Mouse (Mus musculus) central nervous system, embryonic 18 days (tissue): ENCODE results near the gene Gpatch8. TPM values are rescaled to one million over a fixed set of nuclear protein-coding genes. Genes with fewer than 3 reads are reported as not detected.

ENCODE experiments used
- polyA plus RNA-seq: library from polyadenylated mRNA; depleted of rRNA; stranded (reverse); fragments of >200 nt; gene quantifications from 2 replicates; pipeline ENCODE4 v1.2.3, GENCODE M21; 2012; rRNA removed

Gpatch8 gene
- 45.7 and 48.0 TPM in 2 replicates for polyA plus RNA-seq

DNA sequence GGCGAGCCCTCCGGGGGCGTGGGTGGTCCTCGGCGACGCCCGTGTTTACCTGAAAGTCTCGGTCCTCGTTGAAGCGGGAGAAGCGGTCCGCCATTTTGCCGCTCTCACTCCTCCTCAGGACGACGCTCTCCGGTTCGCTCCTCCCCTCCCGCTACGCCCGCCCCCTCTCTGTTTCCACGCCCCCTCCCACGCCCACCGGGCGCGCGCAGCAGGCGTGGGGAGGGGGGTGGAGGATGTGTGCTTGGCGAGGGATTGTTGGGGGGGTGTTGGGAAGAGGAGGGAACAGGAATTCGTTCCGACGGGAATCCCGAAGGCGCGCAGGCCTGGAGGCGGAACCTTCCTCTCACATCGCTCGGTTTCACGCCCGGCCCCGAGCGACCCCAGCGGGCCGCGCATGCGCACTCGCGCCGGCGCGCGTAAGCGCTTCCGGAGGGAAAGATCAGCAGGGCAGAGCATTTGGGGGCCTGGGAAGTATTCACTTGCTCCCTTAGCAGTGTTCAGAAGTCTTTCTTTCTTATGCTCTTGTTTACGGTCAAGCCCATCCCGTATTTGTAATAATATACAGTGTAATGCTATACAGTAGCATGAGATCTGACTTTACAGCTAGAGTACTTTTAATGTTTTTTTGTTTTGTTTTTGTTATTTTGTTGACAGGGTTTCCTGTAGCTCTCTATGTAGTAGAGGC is at the start of gene Gpatch8:
TSS of gene Gpatch8 (minus strand) at position 362 of the 685 bp plus-strand sequence.

DNA sequence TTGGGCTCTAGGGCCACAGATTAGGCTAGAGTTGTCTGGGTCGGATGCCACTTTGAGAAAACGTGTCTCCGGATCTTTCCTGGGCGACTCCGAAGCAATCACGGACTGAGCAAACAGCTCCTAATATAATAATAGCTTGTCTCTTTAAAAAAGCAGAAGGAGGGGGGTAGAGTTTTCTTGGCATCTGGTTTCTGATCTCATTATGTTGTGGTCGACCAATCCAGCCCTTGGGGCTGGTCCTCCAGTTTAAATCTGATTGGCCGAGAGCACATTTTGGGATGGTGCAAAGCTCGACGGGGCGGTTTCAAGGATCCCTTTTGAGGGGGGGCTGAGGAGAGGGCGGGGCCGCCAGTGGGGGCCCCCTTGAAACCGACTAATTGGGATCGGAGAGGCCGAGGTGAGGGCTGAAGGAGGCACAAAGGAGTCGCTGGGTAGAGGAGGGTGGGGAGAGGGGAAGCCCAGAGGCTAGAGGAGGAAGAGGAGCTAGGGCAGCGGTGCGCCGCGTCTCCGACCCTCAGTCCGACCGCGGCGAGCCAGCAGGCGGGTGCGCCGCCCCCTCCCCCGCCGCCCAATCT is 47.9 kb upstream of the Gpatch8 start, which contains the start of gene Fzd2:
TSS of gene Fzd2 (plus strand) at position 387 of the 575 bp plus-strand sequence.

DNA sequence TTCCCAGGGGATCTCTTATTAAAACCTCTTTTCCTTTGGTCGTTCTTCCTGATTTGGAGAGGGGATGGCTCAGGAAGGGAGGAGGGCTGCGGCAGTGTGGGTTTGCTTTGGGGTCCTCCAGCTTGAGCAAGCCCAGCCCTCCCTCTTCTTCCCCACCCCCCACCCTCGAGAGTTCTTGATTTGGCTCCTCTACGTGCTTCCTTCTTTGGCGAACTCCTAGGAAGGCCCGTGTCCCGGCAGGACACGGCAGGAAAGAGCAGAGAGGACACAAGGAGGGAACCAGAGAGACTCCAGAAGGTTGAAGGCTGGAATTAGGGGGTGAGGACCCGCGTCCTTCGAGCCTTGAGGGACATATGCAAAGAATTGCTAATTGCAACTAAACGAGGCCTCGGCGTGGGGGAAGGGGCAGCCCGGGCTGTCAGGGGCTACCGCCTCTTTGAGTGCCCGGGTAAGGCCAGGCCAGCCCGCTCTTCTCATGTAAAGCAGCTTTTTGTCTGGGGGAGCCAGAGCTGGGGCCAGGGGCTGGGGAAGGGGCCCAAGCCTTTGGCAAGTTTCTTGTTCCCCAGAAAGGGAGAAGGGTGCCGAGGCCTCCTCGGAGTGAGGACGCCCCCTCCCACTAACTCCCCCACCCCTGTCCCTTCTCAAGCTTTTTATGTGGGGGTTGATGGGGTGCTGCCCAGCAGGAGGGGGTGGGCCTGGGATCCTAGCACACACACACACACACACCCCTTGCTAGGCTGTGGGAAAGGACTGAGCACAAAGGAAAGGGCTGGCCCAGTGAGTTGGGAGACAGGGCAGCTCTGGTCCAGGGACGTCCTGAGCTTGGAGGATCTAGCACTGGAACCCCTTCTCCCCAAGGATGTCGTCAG is 23.2 kb upstream of the Gpatch8 start, which contains the start of gene Gm11627:
TSS of gene Gm11627 (minus strand) at position 297 of the 869 bp plus-strand sequence.

DNA sequence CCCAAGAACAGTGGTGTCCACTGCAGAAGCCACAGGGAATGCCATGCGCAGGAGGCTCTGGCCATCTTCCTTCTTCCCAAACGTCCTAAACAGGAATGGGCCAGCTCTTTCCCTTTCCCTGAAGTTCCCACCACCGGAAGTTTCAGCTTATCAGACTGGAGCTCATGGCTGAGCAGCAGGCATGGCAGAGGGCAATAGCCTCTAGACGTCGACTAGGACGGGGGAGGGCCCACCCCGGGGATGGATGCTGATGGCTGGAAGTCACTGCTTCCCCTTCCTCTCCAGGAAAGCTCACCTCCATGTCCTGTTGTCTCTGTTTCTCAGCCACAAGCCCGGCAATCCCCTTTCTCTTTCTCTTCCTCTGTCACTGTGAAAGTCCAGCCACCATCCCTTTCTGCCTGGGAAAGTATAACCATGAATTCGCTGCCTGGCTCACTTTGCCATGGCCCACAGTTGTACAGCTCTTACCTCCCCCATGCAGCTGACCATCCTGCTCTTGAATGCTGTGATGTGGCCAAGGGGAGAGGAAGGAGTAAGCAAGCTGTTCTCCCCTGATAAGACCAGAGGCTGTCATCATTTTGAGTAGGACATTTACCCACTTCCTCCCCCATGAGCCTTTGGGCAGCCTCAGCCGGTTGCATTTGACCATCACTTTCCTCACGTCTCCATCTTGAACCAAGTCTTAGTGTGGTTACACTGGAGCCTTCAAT is 86.4 kb downstream of the Gpatch8 start, which contains the start of gene Itga2b:
TSS of gene Itga2b (minus strand) at position 475 of the 710 bp plus-strand sequence.

DNA sequence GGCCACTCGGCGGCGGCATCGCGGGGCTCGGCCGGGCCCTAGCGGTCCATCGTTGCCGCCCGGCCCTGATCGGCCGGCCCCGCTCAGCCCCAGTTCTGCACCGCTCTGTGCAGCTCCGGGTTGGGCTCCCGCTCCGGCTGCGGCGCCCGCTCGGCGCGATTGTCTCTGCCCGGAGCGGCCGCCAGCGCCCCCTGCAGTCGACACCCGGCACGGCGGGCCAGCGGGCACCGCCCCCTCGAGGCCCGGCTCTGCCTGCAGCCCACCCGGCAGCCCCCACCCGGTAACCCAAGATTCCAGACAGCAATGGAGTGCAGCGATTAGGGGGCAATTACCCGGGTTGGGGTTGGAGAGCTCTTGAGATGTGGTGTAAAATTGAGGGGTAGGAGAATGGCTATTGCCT is 108.7 kb downstream of the Gpatch8 start, which contains the start of gene Fam171a2:
TSS of gene Fam171a2 (minus strand) at position 186 of the 400 bp plus-strand sequence.

DNA sequence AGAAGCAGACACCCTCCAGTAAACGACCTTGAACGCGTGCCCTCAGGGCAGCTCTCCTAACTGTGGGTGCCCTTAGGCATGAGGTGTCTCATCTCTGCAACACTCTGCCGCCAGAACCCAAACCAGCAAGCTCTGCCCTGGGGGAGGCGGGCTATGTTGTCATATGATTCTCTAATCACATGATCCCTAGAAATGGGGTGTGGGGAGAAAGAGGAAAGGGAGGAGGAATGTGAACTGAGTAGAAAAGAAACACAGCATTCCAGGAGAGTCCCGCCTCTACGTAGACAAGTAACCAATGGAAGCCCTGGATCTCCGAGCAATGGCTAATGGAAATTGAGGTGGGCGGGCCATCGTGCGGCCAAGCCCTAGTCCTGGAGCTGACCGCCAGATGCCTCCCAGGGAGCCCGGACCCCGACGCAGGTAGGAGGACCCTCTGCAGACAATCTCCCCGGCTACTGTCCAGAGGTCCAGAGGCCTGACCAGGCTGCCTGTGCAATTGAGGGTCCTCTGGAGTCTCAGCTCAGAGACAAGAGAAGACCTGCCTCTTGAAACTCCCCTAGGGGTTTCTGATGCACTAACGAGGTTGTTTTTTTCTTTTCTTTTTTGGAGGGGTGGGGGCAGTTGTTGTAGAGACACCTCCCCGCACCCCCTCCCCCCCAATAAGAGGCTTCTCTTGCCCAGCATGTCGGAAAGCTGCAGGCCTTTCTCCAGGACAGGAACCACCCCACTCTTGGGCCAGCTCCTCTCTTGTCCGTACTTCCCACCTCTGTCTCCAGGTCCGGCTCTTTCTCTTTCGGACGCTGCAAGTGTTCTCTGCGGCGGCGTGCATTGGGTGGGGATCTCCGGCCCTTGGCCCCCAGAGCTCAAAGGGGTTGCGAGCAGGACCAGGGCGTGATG is 125.8 kb downstream of the Gpatch8 start, which contains the start of gene Grn:
TSS of gene Grn (plus strand) at position 195 of the 897 bp plus-strand sequence.

Other genes with a start within 250 kb of the Gpatch8 start
- 68.0 and 70.0 TPM in 2 replicates for gene Ubtf, start 236.7 kb downstream of the Gpatch8 start, polyA plus RNA-seq
- 0.25 TPM in 2 replicates for gene Slc4a1, start 190.2 kb downstream of the Gpatch8 start, polyA plus RNA-seq
- gene Rundc3a, start 163.0 kb downstream of the Gpatch8 start, polyA plus RNA-seq: 256 and 280 TPM in 2 replicates
- gene Slc25a39, start 148.4 kb downstream of the Gpatch8 start, polyA plus RNA-seq: 84.9 and 86.1 TPM in 2 replicates
- gene Grn, start 126.1 kb downstream of the Gpatch8 start, polyA plus RNA-seq: 34.8 and 40.1 TPM in 2 replicates
- gene Fam171a2, start 108.7 kb downstream of the Gpatch8 start, polyA plus RNA-seq: 190 and 226 TPM in 2 replicates
- 6.3 and 7.6 TPM in 2 replicates for gene Itga2b, start 86.3 kb downstream of the Gpatch8 start, polyA plus RNA-seq
- 4.1 and 4.4 TPM in 2 replicates for gene Gm11627, start 23.1 kb upstream of the Gpatch8 start, polyA plus RNA-seq
- gene Fzd2, start 48.0 kb upstream of the Gpatch8 start, polyA plus RNA-seq: 15.1 and 15.5 TPM in 2 replicates
- gene Meioc, start 107.3 kb upstream of the Gpatch8 start, polyA plus RNA-seq: 0.03 and 0.05 TPM in 2 replicates
- 24.7 and 25.2 TPM in 2 replicates for gene Ccdc43, start 141.4 kb upstream of the Gpatch8 start, polyA plus RNA-seq
- gene Adam11, start 205.0 kb upstream of the Gpatch8 start, polyA plus RNA-seq: 54.7 and 67.0 TPM in 2 replicates